Mouse (Mus musculus) liver, embryonic 14 days (tissue): Measurements from ENCODE around the gene Lin7c. TPM values are rescaled to one million over a fixed set of nuclear protein-coding genes. Genes with fewer than 3 reads are reported as not detected.

Source experiments
- polyA plus RNA-seq: library from polyadenylated mRNA; depleted of rRNA; stranded (reverse); fragments of >200 nt; gene quantifications from 2 replicates; pipeline ENCODE4 v1.2.3, GENCODE M21; 2012; rRNA removed

Gene Lin7c
- 7.8 and 9.6 TPM in 2 replicates for polyA plus RNA-seq

GRCm38 (mm10) chr2:109890597-109890996 is at the start of gene Lin7c:
Gene Lin7c, plus strand, starts transcription at chr2:109890853.

GRCm38 (mm10) chr2:109917496-109918413 is 27.1 kb downstream of the Lin7c start, which contains the start of gene Lgr4:
Gene Lgr4, plus strand, starts transcription at chr2:109917647.

Other genes starting within 250 kb of the Lin7c start
- gene Bdnf, start 216.2 kb upstream of the Lin7c start, polyA plus RNA-seq = 0.02 and 0.06 TPM in 2 replicates
- 3.3 and 3.9 TPM in 2 replicates for gene Lgr4, start 26.8 kb downstream of the Lin7c start, polyA plus RNA-seq
- gene Ccdc34, start 127.0 kb downstream of the Lin7c start, polyA plus RNA-seq = 19.9 and 22.2 TPM in 2 replicates